ENCODE assay signal across 8 mouse cellular contexts in genomic region chr7:90129732-90130392, GRCm38 (mm10). TPM values are rescaled to one million over a fixed set of nuclear protein-coding genes. Genes with fewer than 3 reads are reported as not detected.
DNase-seq lines count a peak whose midpoint lies in the region; ATAC-seq and TF ChIP-seq lines count a peak whose summit lies in the region.

TSS of gene Picalm (plus strand) at chr7:90130213.

- CTCF ChIA-PET in Patski (lab: Charles Lee) = interaction anchor here (1.0 to 1.1 kb wide), 2 partner anchors 17 to 40 kb away, joined by 3 read pairs; no protein-coding TSS in a partner anchor

- no peak for DNase-seq in Patski (ENCODE audit: low read depth, low spot score)
- peak; percentile 98 to 99 for DNase-seq in cerebellum, postnatal 14 days
- DNase-seq in frontal cortex, postnatal 25 days (ENCODE audit: low spot score in 2 of 2) = peak; percentile 89 to 92
- DNase-seq in hindbrain, embryonic 14.5 days (ENCODE audit: low spot score) = peak; percentile 95
- peak; percentile 97 to 98 for DNase-seq in layer of hippocampus, postnatal 36 days
- peak; percentile 99 for DNase-seq in lung, postnatal 36 days
- DNase-seq in retina, postnatal 1 day = peak; percentile 99
- DNase-seq in urinary bladder, adult 18-20 months (ENCODE audit: low spot score in 2 of 2) = peak; percentile 97

- no peaks in the 10 kb centered on the region for H3K9me3 ChIP-seq in hindbrain, embryonic 14.5 days (ENCODE audit: control insufficient read depth, low read length)

- POLR2A ChIA-PET in Patski (lab: Charles Lee) = interaction anchor here (1.5 to 4.7 kb wide), 3 partner anchors 17 to 37 kb away, joined by 4 to 19 read pairs (median 16); no protein-coding TSS in a partner anchor

- H3K27me3 ChIP-seq in Patski = no peaks in the 10 kb centered on the region
- no peaks in the 10 kb centered on the region for H3K27me3 ChIP-seq in hindbrain, embryonic 14.5 days (ENCODE audit: control insufficient read depth, insufficient read depth, low read length)

- peak; percentile 88 for ATAC-seq in Patski
- peak; percentile 94 for ATAC-seq in hindbrain, embryonic 14.5 days (ENCODE audit: low FRiP score)

- peak within 1 kb of the TSS; percentile 92 for H3K4me3 ChIP-seq in hindbrain, embryonic 14.5 days (replicated peaks; ENCODE audit: low read length)

- peak within 1 kb of the TSS; percentile 98 for H3K9ac ChIP-seq in hindbrain, embryonic 14.5 days

- in situ Hi-C loops in Patski (cut with MboI; ENCODE audit: low pct_unique_long_range_greater_than_20kb) = loop anchor here (5.0 kb wide), 1 partner anchor 38 kb away; no protein-coding TSS in a partner anchor

- no peak for TF ChIP-seq CTCF in Patski (IDR thresholded peaks at IDR 0.05)

- peak within 1 kb of the TSS; percentile 97 for H3K27ac ChIP-seq in hindbrain, embryonic 14.5 days

- no peaks in the 10 kb centered on the region for H3K36me3 ChIP-seq in hindbrain, embryonic 14.5 days (replicated peaks; ENCODE audit: control insufficient read depth, insufficient read depth)

- H3K4me2 ChIP-seq in hindbrain, embryonic 14.5 days (replicated peaks) = peak within 1 kb of the TSS; percentile 93

- under 1% methylated on average over 35 of the region's 72 CpGs for WGBS in hindbrain, embryonic 14.5 days

- peaks cover 25% of the 10 kb centered on the region for H3K4me1 ChIP-seq in hindbrain, embryonic 14.5 days (replicated peaks; ENCODE audit: control insufficient read depth, insufficient read depth, low read length)

RNA-seq across cellular contexts. Expression of gene Picalm, which starts in this region (rescaled TPM):
- polyA plus RNA-seq in Patski (2021) = 331 TPM
- 46.2 and 53.9 TPM in 2 replicates for polyA plus RNA-seq in hindbrain, embryonic 14.5 days (2014; fragmentation: Nextera tagmentation; extraction: Ambion mirVana)
- 100 to 1,000 TPM; 144 to 162 TPM for total RNA-seq in layer of hippocampus, postnatal 36 days (2021)
